Mouse (Mus musculus) neural tube, embryonic 12.5 days (tissue): ENCODE measurements around the gene Fam160b1. TPM values are rescaled to one million over a fixed set of nuclear protein-coding genes. Genes with fewer than 3 reads are reported as not detected.

Source experiments
- ATAC-seq: fragments of 200-750 bp; cut with Nextera tagmentation; 2 replicates; pipeline ENCODE4 v1.8.0; 2017; ENCODE audit warnings: low read depth, mild to moderate bottlenecking, moderate TSS enrichment, moderate library complexity; ENCODE audit not compliant: low FRiP score
- H3K27ac ChIP-seq: fragments of 300-500 bp; sonication (generic); 2 replicates; pipeline ENCODE4 v1.5.1; 2016
- H3K27me3 ChIP-seq: fragments of 300-500 bp; sonication (generic); replicated peaks from 2 replicates; pipeline ENCODE4 v1.6.1; 2016; ENCODE audit warnings: mild to moderate bottlenecking
- H3K36me3 ChIP-seq: fragments of 300-500 bp; sonication (generic); 2 replicates; pipeline ENCODE4 v1.6.1; 2016; ENCODE audit warnings: mild to moderate bottlenecking
- H3K4me1 ChIP-seq: fragments of 300-500 bp; sonication (generic); 2 replicates; pipeline ENCODE4 v1.6.1; 2016
- H3K4me2 ChIP-seq: fragments of 300-500 bp; sonication (generic); replicated peaks from 2 replicates; pipeline ENCODE4 v1.6.1; 2016; ENCODE audit warnings: mild to moderate bottlenecking
- H3K4me3 ChIP-seq: fragments of 300-500 bp; sonication (generic); 2 replicates; pipeline ENCODE4 v1.5.1; 2016
- H3K9ac ChIP-seq: fragments of 300-500 bp; sonication (generic); 2 replicates; pipeline ENCODE4 v1.6.1; 2016; ENCODE audit warnings: mild to moderate bottlenecking
- H3K9me3 ChIP-seq: fragments of 300-500 bp; sonication (generic); 2 replicates; pipeline ENCODE4 v1.6.1; 2016; ENCODE audit warnings: mild to moderate bottlenecking
- WGBS: fragments of 180-500 bp; shearing (Covaris S2); methylation state at CpG from one replicate; pipeline ENCODE4 v1.1.7; 2016; 5-methylcytosine and 5-hydroxymethylcytosine counted together
- polyA plus RNA-seq: library from polyadenylated mRNA; unstranded; fragments of >200 nt; fragmentation: Nextera tagmentation; extraction: Ambion mirVana; gene quantifications from 2 replicates; pipeline ENCODE4 v1.2.1, GENCODE M21; 2016

Gene Fam160b1
- 16.2 and 19.3 TPM in 2 replicates for polyA plus RNA-seq

DNA sequence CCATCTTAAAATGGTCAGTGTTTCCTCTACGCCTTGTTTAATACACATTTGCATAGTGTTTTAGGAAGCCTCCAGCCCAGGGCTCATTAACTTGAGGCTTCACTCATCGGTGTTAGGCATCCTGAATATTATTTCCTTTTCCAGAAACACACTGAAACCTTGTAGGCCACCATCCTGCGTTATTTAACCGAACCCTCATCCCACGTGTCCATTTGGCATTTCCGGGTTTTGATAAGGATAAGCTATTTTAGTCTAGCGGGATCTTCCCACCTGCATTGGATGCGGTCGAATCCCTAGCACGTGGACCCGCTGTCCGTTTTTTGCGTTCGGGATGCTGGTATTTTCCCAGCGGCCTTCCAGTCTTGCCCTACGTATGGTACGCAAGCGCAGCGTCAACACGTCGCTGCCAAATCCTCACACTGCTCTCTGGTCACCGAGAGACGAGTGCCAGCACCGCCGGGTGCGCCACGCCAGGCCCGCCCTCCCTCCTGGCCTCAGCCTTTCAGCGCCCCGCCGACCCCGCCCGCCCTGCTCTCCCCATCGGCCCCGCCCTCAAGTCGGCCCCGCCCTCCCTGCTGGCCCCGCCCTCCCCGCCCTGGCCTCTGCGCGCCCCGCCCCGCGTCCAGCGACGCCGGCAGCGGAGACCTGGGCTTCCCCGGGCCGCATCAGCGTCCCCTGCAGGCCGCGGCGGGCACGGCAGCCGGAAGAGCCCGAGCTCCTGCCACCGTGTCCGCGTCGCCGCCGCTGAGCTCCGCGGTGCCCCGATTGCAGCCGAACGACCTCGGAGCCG is at the start of gene Fam160b1:
Gene Fam160b1 (plus strand): TSS at position 340 of the 790 bp plus-strand sequence.
- ATAC-seq, result peak; percentile 93
- Histone ChIP-seq H3K4me3 (peak within 1 kb of the TSS; percentile 92), H3K4me1 (peaks cover 39% of the 10 kb centered on the region), H3K27me3 (no peaks in the 10 kb centered on the region), H3K9ac (peak within 1 kb of the TSS; percentile 98), H3K27ac (peak within 1 kb of the TSS; percentile 95), H3K4me2 (peak within 1 kb of the TSS; percentile 57), H3K9me3 (no peaks in the 10 kb centered on the region), H3K36me3 (no peaks in the 10 kb centered on the region)
- 1% methylated on average over 56 of the region's 70 CpGs for WGBS

DNA sequence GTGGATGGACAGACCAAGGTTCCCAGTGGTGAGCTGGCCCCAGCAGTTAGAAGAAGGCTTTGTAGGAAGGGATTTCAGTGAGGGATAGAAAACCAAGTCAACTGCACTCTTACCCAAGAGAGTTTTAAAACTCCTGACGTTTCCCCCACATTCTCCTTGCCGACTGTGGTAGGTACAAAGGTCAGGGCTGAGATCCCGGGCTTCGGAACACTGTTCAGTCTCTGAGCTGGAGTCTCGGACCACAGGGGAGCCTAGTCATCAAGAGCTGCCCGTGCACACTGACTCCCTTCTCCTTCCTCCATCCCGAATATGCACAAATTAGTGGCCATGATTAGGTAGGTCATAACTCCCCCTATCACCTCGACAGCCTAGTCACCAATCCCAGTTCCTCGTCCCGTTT is 47.3 kb upstream of the Fam160b1 start:
- Histone ChIP-seq H3K4me1 (peaks cover 10% of the 10 kb centered on the region), H3K4me3 (no peak overlapping the region), H3K36me3 (no peaks in the 10 kb centered on the region), H3K9ac (no peak overlapping the region), H3K27me3 (peaks cover 27% of the 10 kb centered on the region), H3K9me3 (no peaks in the 10 kb centered on the region), H3K27ac (no peak overlapping the region), H3K4me2 (no peak overlapping the region)
- ATAC-seq, result no peak
- 82% methylated on average over 10 of the region's 10 CpGs for WGBS

DNA sequence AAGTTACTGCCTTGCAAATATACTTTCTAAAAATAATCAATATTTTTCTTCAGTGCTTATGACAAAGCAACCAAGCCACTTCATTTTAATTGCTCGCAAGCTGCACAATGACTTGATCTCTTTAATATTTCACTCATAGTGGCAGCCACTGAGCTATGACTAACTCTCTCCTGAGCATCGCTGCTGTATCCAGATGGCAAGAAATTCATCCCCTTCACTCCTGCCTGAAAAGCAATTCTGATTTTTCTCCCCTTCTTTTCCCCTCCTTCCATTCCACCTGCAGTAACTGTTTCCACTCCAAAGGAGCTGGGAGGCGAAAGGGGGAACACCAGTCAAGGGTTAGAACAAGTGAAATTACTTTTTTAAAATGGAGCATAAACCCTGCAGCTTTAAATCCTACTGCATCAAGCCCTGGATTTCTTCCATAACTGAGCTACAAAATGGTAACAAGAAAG is 46.6 kb upstream of the Fam160b1 start:
- no peak overlapping the region for H3K27ac ChIP-seq
- H3K4me1 ChIP-seq, result peaks cover 10% of the 10 kb centered on the region
- ATAC-seq, result no peak
- H3K9ac ChIP-seq, result 0 out of 2 replicates have a peak overlapping the region, but pooled peaks have one; percentile 61
- H3K27me3 ChIP-seq, result peaks cover 27% of the 10 kb centered on the region
- WGBS, result 68% methylated on average over 3 of the region's 3 CpGs
- H3K36me3 ChIP-seq, result no peaks in the 10 kb centered on the region
- H3K4me2 ChIP-seq, result peak overlapping the region; percentile 91
- no peaks in the 10 kb centered on the region for H3K9me3 ChIP-seq
- peak overlapping the region; percentile 46; the same call in 1 of the 2 replicates for H3K4me3 ChIP-seq

DNA sequence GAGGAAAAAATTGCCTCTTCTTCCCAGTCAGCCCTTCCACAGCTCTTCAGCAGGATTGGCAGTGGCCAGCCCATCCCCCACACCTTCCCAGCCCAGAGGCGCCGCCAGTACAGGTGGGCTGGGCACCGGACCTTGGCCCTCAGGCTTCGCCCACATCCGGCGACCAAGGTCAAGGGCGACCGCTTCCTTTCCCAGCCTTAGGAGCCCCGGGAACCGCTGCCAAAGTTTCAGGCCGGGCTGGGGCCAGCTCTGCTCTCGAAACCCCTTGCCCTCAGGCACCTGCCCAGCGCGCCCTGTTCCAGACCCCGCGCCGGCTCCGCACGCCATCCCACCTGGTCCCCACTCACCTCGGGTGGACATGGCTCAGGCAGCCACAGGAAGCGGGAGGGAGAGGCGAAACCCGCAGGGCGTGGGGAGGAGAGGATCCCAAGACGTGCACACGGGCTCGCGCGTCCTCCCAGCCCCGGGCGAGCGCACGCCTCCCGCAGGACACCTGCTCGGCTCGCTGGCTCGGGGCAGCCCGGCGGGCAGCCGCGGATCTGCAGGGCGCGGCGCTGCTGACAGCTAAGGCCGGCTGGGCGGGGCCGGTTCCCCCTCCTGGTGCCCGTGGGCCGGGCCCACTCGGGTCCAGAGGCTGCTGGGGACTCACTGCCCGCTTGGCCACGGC is 46.0 kb upstream of the Fam160b1 start, which contains the start of gene Ablim1:
Gene Ablim1 (minus strand): TSS at position 574 of the 667 bp plus-strand sequence.
- peak; percentile 56 for ATAC-seq
- Histone ChIP-seq H3K4me2 (peak within 1 kb of the TSS; percentile 91), H3K27me3 (peaks cover 27% of the 10 kb centered on the region), H3K9me3 (no peaks in the 10 kb centered on the region), H3K9ac (peak within 1 kb of the TSS; percentile 61), H3K36me3 (no peaks in the 10 kb centered on the region), H3K27ac (no peak within 1 kb of the TSS), H3K4me3 (peak within 1 kb of the TSS; percentile 46), H3K4me1 (peaks cover 10% of the 10 kb centered on the region)
- 2% methylated on average over 51 of the region's 52 CpGs for WGBS

DNA sequence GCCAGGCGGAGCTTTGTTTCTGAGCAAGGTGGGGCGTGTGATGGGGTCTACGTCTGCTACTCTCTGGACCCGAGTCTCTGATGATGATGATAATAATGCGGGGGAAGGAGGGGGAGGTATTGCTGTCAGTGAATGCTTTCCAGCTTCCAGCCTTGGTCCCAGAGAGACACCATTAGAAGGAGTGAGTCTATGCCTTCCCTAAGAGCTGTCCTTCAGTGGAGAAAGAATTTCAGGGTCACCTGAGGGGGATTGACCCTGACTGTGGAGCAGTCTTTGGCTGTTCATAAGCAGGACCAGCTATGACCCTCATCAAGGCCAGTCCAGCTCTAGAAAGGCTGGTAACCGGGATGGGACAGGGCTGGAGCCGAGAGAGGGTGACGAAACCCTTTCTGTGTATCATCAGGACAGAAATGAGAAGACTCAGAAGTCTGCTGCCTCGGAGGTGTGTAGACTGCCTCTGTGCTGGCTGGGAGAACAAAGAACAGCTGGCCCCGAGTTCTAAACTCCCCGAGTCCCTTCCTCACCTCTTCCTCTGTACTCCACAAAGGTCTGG is 45.4 kb upstream of the Fam160b1 start:
- Histone ChIP-seq H3K4me2 (peak overlapping the region; percentile 91), H3K4me1 (peaks cover 10% of the 10 kb centered on the region), H3K36me3 (no peaks in the 10 kb centered on the region), H3K9me3 (no peaks in the 10 kb centered on the region), H3K27ac (no peak overlapping the region), H3K4me3 (peak overlapping the region; percentile 46), H3K9ac (peak overlapping the region; percentile 61), H3K27me3 (peaks cover 27% of the 10 kb centered on the region)
- ATAC-seq, result peak; percentile 53; the same call in 1 of the 2 replicates
- 40% methylated on average over 11 of the region's 11 CpGs for WGBS

DNA sequence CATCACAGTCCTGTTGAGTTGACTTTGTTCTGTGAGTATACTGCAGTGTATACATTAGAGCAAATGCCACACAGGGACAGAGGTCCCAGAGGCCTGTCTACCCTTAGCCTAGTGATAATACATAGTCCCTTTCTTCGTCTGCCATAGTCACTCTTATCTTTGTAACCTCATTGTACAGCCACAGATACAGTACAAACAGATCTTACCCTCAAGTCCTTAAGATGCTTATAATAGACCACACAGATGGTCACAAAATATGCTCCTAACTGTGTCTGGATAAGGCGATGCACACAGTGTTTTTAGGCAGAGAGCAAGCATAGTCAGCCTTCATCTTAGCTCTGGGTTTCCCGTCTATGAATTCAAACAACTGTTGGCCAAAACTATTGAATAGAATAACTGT is 43.9 kb upstream of the Fam160b1 start:
- Histone ChIP-seq H3K4me2 (no peak overlapping the region), H3K9ac (no peak overlapping the region), H3K27me3 (peaks cover 27% of the 10 kb centered on the region), H3K9me3 (no peaks in the 10 kb centered on the region), H3K4me1 (peaks cover 10% of the 10 kb centered on the region), H3K4me3 (no peak overlapping the region), H3K36me3 (no peaks in the 10 kb centered on the region), H3K27ac (no peak overlapping the region)
- ATAC-seq, result no peak
- WGBS, result 89% methylated on average over 3 of the region's 3 CpGs

DNA sequence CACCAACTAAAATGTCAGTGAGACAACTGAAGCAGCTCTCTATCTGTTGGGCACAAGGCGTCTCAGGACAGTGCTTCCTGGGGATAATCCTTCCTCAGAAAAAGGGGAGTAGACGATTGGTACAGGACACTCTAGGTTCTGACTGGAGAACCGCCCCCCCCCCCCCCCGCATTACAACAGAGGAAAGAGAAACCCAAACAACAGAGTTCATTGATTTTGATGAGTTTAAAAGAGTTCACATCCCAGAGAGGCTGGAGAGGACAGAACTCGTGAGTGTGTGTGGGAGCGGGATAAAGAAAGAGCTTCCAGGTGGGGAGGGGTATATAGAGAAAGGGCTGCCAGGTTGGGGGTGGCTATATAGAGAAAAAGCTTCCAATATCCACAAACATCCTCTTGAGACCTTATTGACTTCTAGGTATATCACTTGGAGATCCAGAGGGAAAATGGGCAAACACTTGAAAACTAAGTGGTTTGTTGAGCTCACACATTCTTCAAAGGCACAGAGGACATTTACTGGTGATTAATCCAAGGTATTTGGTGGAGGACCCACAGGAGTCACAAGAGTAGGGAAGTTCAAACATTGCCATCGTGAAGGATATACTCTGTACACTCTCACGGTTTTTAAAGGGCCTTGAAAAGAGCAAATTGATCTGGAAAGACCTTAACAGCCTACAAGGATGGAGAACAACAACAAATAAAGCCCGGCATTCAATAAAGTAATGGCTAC is 39.7 kb upstream of the Fam160b1 start:
- H3K36me3 ChIP-seq, result no peaks in the 10 kb centered on the region
- peaks cover 2% of the 10 kb centered on the region; the same call in 1 of the 2 replicates for H3K27me3 ChIP-seq
- H3K9me3 ChIP-seq, result no peaks in the 10 kb centered on the region
- ATAC-seq, result no peak
- no peak overlapping the region for H3K4me2 ChIP-seq
- no peak overlapping the region for H3K9ac ChIP-seq
- H3K4me1 ChIP-seq, result no peaks in the 10 kb centered on the region
- no peak overlapping the region for H3K27ac ChIP-seq
- WGBS, result 77% methylated on average over 9 of the region's 9 CpGs
- no peak overlapping the region for H3K4me3 ChIP-seq

DNA sequence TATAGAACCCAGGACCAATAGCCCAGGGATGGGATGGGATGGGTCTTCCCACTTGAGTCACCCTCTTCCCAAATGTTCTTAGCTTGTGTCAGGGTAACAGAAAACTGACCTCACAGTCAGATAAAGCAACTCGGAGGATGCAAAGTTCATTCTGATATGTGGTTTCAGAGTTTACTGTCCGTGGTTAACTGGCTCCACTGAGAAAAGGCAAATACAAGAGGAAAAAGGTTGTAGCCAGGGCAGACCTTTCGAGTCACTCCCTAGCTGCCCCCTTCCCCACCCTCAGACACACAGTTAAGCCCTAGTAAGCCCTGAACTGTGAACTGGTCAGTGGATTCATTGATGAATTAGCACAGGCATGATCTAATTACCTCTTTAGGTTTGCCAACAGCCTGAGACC is 38.6 kb upstream of the Fam160b1 start:
- H3K27ac ChIP-seq, result no peak overlapping the region
- no peaks in the 10 kb centered on the region for H3K4me1 ChIP-seq
- H3K4me2 ChIP-seq, result no peak overlapping the region
- WGBS, result 88% methylated on average over 3 of the region's 3 CpGs
- H3K9me3 ChIP-seq, result no peaks in the 10 kb centered on the region
- H3K36me3 ChIP-seq, result no peaks in the 10 kb centered on the region
- H3K9ac ChIP-seq, result no peak overlapping the region
- H3K27me3 ChIP-seq, result no peaks in the 10 kb centered on the region
- ATAC-seq, result no peak
- H3K4me3 ChIP-seq, result no peak overlapping the region

DNA sequence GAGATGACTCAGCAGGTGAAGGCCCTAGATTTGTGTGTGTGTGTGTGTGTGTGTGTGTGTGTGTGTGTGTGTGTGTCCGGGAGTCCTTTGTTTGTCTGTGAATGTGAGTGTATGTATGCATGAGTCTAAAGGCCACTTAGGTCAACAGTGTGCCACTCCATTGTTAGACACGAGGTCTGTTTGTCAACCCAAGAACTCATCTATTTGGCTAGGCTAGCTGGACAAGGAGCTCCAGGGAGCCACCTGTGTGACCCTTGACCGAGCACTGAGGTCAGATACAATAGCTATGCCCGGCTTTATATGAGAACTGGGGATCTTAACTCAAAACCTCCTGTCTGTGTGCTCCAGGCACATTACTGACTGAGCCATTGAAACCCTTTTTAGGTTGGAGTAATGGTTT is 38.0 kb upstream of the Fam160b1 start:
- Histone ChIP-seq H3K4me1 (no peaks in the 10 kb centered on the region), H3K4me3 (no peak overlapping the region), H3K9me3 (no peaks in the 10 kb centered on the region), H3K9ac (no peak overlapping the region), H3K4me2 (no peak overlapping the region), H3K27ac (no peak overlapping the region), H3K27me3 (no peaks in the 10 kb centered on the region), H3K36me3 (no peaks in the 10 kb centered on the region)
- no peak for ATAC-seq
- WGBS, result 66% methylated on average over 4 of the region's 4 CpGs

DNA sequence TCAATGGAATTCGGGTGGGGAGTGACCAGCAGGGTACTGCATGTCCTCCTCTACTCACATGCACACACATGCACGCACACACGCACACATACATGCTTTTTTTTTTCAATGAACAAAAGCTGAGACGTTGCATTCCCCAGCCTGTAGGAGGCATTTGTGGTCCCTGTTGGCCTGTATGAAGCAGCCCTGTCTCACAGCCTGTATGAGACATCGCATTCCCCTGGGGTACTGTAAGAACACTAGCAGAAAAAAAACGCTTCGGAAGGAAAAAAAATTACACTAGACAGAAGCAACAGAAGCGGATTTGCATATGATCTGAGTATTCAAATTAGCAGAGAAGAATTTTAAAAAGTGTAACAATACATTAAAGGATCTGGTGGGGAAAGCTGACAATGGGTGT is 37.4 kb upstream of the Fam160b1 start:
- no peak overlapping the region for H3K4me2 ChIP-seq
- H3K4me1 ChIP-seq, result no peaks in the 10 kb centered on the region
- H3K9ac ChIP-seq, result no peak overlapping the region
- ATAC-seq, result no peak
- 84% methylated on average over 8 of the region's 8 CpGs for WGBS
- no peak overlapping the region for H3K27ac ChIP-seq
- no peaks in the 10 kb centered on the region for H3K9me3 ChIP-seq
- no peaks in the 10 kb centered on the region for H3K27me3 ChIP-seq
- no peaks in the 10 kb centered on the region for H3K36me3 ChIP-seq
- H3K4me3 ChIP-seq, result no peak overlapping the region

DNA sequence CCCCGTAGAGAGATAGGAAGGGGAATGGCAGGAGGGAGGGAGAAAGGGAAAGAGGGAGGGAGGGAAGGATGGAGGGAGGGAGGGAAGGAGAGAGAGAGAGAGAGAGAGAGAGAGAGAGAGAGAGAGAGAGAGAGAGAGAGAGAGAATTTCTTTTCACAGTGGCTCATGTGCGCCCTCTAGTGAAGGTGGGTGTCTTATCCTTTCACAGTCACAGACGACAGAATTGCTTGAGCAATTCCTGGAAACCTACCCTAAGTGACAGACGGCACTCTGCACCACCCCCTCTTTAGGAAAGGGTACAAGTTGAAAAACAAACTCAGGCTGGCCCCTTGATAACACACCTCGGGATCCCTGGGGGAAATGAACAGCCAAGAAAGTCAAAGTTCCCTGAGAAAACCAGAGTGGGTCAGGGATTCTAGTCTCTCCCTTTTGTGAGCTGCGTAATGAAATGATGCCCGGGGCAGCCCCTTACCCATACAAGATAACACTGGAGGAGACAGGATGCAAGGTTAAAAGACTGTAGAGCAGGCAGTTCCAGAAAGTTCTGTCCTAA is 34.7 kb upstream of the Fam160b1 start:
- Histone ChIP-seq H3K9ac (no peak overlapping the region), H3K36me3 (no peaks in the 10 kb centered on the region), H3K27ac (no peak overlapping the region), H3K27me3 (no peaks in the 10 kb centered on the region), H3K4me3 (no peak overlapping the region), H3K9me3 (no peaks in the 10 kb centered on the region), H3K4me1 (no peaks in the 10 kb centered on the region), H3K4me2 (no peak overlapping the region)
- no peak for ATAC-seq
- WGBS, result 39% methylated on average over 7 of the region's 7 CpGs
